Mouse (Mus musculus) thymus, postnatal 14 days (tissue): ENCODE measurements at regions not wholly inside any gene's neighbourhood (a gene's known extent, or its start where the extent isn't known, plus 50 kb on each side); places are given as distances from the start of the nearest gene placed in this dataset.
"Not testable (repeated sequence)": the region's sequence is repeated elsewhere in the genome, so short reads cannot be mapped to it uniquely, and the experiment has no call there.

Experiments
- DNase-seq: peaks from one replicate; pipeline ENCODE4 v3.0.0; 2021

DNA sequence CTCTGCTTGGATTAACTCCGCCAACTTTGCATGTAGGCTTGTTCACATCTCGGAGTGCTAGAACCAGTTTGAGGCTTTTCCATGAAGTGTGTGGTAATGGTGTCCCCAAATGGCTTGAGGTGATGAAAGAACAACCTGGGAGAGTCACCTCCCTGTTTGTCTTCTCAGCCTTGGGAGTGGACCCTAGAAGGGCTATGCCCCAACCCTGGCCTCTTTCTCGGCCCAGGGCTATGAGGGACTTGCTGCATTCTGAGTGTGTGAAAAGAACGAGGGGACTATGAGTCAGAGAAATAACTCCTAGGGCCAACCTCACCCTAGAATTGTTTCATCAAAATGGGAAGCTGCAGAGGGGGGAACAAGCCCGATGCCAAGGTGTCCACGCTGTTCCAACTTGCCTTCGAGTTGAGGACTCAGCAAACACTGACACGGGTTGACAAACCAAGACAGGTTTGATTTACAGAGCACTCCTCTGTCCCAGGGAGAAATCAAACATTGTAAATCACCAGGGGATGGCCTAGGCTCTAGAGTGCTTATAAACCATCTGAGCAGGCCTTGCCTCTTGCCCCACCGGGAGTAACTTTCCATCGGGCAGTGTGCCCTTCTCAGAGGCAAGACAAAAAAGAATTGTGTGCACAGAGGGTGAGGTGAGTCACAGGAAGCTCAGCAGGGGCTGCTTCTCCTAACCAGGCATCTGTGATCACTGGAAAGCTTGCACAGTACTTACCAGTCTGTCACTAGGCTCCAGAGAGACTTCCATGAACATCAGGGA, 186.3 kb upstream of the Tmem45b start:
- DNase-seq, result no peak

DNA sequence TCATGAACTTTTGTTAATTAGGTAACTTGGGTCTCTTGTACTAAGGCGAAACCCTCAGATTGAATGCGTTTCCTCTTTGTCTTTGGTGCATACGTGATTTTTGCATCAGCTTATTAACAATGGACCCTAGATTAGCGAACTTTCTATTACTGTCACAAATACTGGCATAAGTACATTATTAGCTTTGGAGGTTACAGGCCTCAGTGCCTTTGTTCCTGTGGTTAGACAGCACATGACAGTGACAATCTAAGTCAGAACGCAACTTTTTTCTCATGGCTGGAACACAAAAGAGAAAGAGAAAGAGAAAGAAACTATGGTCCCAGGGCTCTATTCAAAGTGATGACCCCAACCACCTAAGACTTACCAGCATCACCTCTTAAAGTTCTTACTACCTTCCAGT, 184.8 kb upstream of the Tmem45b start:
- DNase-seq, result no peak

DNA sequence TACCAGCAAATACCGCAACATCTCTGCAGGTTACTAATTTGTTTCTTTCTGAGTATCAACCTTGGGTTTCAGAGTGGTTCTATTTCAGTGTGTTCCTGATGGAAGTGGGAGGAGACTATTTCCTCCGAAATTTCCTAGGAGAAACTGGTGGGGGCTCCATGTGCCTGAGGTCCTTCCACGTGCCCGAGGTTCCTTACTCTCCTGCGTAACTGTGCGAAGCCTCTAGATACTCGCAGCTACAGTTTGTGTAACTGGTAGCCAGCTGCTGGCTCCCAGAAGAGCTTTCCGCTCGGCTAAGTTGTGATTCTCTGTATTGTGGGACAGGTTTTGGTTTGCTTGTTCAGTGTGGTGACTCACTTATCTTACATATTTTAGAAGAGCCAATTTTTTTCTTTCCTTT, 184.3 kb upstream of the Tmem45b start:
- no peak for DNase-seq

DNA sequence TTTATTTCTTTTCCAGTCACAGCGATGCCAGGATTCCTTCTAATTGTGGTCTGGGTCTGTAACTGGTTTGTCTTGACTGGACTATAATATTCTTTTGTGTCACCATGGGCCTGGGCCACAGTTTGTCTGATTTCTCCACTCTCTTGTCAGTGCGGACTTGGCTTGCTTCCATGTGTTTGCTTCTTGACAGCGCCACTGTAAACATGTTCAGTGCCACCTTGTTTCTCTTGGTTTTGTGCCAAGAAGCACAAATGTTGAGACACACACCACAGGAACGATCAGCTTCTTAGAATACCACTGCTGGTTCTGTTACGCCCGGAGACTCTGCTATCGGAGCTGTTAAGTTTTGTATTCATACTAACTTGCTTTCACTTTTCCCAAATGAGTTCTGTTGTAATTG, 180.9 kb upstream of the Tmem45b start:
- DNase-seq, result no peak

DNA sequence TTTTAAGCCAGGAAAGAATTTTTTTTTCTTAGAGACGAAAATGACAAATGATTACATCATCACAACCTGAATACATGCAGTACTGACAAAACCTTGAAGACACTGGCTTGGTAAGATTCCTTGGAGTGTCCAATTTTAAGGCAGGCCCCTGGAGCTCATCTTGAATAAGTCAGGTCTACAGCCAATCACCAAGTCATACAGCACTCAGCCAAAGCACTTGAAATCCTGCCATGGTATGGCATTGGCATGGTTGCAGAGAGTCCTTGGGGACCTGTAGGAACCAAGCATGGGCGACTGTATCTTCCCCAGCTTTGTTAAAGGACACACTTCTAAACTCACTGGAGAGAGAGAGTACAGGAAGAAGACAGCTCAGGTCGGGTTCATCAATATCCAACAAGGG, 179.8 kb upstream of the Tmem45b start:
- DNase-seq, result no peak

DNA sequence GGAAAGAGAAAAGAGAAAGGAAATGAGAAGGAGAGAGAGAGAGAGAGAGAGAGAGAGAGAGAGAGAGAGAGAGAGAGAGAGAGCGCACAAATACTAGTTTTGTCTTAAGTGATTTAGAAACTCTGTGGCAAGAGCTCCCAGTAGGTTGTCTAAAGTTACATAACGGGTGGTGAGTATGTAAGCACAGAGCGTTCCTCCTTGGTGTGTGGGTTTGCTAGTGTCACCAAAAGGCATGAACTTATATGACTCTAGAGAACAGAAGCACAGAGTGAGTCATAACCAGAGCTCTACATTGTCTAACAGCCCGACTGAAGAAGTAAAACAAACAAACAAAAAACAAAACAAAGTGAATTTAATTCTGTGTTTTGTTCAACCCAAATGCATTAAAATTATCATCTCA, 177.9 kb upstream of the Tmem45b start:
- DNase-seq, result no peak

DNA sequence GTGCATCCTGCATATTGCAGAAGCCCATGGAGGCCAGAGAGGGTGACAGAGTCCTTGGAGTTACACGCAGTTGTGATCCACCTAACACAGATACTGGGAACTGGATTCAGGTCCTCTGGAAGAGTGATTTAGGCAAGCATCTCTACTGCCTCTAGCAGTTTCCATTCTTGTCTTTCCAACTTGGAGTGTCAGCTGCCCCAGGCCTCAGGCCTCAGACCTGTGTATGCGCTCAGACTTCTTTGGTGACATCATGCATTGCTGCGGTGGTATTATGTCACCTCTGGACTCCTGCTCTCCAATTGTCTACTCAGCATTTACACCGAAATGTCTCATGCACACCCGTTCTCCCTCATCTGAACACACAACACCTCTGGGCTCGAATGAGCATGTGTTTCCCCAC, 164.0 kb upstream of the Tmem45b start:
- DNase-seq, result no peak

DNA sequence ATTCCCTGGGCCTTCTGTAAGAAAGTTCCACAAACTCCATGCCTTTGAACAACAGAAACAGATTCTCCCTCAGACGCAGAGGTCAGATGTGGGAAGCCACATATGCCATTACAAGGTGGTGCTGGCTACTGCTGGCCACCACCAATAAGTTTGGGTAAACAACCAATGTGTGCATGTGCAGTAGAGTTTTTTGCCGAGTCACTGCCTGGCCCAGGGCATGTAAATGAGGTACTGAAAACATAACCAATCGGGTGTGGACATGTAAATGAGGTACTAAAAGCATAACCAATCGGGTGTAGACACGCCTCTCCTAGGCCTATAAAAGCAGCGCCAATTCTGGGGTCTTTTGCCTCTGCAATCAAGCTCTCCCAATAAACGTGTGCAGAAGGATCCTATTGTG, 157.3 kb upstream of the Tmem45b start:
- not testable (repeated sequence) for DNase-seq

DNA sequence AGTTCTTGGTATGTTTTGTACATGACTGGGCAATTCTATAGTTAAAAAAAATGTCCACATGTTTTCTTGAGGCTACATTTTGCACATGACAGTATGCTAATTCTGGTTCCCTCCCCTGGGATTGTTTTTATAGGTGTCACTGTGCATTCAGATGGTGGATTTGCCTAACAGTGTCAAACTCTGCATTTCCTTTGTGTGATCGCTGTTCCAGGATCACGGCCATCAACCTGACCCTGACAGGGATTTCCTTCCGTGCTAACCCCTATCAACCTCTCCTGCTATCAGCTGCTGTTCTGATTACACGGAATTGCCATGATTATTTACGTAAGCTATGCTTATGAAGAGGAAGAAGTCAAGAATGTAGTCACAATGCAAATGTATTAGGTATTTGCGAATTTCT, 155.1 kb upstream of the Tmem45b start:
- no peak for DNase-seq

DNA sequence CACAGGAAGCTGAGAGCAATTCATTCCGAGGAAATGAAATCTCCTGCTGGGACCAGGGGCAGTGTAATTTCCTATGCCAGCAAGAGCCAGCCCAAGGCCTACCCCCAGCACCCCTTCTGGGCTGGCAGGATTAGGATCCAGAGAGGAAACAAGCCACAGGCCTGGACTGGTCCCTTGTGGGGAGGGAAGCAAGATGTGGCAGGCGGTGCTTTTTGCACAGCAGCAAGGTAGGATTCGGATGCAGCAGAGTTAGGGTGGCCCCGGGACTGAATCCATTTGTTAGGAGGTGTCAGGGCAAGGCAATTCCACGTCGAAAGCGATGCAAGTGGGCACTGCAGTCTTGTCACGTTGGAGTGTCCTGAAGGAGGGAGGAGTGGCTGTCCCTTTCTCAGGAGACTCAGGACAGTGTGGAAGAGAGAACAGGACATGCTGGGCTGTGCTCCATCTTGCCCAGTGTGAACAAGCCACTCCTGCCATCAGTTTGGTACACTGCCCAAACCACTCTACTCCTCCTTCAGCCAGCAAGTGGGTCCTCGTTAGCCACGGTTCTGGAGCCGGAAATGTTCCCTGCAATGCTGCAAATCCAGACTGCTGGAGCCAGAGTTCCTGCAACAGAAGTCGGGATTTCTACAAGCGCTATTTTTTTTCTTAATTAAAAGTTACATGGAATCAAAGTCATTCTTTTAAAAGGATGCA, 150.1 kb upstream of the Tmem45b start:
- DNase-seq, result no peak

DNA sequence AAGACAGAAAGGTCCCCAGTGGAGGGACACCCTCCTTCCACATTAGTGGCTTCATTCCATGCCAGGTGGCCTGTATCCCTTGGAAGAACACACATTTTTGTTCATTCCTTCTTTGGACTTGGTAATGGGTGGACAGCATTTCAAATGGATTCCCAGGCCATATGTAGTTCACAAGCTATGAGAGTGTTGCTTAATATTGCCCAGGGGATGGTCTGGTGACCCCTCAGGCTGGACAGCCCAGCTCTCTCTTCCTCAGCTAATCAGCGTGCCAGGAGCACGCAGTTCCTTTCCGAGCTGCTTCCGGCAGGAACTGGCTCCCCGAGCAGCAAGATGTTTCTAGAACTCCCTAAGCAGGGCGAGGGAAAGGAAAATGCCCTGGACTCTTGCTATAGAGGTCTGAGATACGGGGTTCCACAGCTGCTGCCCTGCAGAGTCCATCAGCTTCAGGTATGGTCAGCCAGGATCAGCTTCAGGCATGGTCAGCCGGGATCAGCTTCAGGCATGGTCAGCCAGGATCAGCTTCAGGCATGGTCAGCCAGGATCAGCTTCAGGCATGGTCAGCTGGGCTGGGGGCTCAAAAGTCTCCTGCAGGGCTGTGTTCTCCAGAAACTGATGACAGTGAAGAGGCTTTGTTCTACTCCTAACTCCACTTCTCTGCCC, 146.9 kb upstream of the Tmem45b start:
- no peak for DNase-seq

DNA sequence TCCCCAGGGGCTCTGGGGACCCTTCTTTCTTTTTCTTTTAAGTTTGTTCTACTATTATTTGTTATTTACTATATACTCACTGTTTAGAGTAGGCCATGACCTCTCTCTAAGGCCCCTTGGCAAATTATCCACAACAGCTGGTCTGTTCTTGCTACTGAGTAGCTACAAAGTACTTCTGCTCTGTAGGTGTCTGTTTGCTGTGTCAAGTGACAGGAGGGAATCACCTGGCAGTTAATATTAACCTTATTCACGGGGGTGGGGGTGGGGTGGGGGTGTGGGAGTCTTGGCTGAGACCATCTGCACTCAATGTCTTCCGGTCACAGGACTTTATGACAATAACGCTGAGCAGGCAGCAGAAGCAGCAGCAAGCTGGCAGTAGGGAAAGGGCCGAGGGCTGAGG, 146.4 kb upstream of the Tmem45b start:
- DNase-seq, result no peak

DNA sequence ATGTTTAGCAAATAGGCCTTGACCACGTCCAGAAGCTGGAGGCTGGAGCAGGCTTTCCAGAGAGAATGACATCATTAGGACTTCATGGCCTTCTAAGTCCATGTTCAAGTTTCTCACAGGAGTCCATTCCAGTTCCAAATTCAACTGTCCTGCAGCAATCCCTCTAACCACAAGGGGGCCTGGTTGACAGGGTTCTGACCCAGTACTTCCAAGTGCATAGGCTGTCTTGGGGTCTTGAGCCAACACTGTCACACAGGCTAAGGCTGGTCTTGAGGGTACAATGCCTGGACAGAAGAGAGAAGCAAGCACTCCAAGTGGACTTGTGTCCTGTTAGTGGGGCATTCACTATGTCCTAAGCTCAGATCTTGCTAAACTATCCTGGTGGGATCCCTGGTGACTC, 145.9 kb upstream of the Tmem45b start:
- no peak for DNase-seq

DNA sequence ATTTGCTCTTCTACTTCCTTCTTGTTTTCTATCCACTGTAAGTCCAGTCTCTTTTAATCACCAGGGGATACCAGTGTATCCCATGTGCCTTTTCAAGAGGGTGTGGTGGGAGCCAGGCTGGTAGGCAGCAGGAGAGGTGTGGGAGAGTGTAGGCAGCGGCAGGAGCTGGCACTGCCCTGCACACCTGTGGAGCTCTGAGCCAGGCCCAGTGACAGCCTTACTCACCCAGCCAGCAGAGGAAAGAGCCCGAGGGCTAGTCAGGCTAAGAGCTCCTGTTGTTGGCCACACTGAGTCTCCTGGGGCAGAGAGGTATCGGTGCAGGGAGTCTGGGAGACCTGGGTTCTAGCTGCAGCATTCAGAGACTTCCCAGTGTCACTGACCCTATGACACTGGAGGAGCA, 145.5 kb upstream of the Tmem45b start:
- no peak for DNase-seq

DNA sequence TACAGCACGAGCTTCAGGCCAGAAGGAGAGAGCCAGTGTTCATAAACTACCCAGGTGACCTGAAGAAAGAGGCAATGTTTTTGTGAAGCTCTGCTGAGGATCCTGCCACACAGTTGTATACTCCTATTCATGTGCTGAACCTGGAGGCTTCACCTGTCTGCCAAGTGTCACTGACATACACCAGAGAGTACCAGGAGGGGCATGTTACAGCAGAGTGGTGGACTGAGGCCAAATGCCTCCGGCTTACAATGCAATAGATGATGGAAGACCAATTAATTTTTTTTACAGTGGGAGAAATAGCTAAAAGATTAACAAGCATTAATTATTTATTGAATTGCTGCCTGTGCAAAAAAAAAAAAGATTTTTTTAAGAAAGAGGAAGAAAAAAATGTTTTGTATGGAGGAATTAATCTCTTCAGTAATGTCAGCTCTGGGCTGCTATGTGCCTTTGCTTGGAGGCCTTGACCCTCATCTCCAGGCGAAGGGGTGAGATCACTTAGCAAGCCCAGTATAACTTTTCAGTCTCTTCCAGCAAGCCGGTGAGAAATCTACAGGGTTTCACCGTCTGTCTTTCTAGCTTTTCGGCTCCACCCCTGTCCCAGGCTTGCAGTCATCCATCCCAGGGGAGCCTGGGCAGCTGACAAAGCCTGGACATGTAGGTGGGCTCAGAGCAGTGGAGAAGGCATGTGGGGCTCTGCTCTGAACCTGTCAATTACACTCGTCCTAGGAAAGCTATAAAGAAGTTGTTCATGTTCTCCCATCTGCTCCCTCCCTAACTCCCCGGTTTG, 144.0 kb upstream of the Tmem45b start:
- no peak for DNase-seq

DNA sequence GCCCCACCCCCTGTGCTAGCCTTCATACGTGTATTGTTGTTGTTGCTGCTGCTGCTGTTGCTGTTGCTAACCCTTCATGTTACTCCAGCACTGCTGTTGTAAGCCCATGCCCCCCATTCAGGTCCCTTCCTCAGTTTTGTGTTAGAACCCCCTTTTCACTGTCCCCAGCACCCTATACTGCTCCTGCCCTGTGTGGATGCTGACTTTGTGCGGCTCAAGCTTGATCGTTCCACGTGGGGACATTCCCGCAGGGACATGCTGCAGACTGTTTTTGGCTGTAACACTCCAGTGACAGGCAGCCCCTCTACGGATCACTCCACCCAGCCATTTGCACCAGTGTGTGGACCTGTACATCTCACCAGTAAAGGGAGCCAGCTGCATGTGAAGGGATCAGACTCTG, 142.7 kb upstream of the Tmem45b start:
- no peak for DNase-seq

DNA sequence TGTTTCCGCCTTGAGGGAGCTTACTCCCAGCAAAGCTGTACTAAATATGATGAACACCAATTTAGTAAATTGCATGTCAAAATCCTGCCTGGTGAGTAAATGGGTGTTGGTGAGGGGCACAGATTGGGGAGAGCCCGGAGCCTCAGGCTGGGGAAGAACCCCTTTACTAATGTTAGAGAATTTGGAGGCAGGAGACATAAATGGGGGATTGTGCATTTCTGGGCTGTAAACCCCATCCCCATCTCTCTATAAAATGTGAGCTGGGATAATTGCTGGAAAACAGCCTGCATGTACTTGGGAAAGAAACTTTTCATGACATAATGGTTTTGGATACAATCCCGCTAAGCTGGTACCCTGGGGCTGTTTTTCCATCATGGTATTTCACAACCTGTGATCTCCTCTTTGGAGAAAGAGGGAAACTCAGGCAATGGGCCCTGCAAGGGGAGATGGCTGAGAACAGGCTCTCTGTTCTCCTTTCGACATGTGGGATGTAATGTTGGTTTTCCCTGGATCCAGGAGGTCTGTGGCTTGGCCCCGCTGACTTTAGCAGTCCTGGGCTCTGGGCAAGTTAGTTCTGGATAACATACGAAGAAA, 140.3 kb upstream of the Tmem45b start:
- DNase-seq, result no peak

DNA sequence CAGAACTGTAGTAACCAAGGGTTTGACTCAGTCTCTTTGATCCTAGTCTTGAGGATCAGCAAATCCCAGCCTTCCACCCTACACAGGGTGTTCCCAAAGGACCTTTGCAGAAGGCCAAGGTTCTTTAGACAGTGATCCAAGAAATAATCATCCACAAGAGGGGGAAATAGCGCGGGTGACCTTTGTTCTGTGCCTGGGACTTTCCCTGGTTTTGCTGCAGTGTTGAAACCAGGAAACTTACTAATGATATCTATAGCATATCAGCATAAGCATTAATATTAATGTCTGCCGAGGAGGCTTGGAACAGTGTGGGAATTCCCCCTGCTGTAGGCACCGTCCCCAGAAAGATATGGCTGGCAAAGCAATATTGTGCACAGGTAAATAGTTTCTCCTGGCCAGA, 138.4 kb upstream of the Tmem45b start:
- no peak for DNase-seq

DNA sequence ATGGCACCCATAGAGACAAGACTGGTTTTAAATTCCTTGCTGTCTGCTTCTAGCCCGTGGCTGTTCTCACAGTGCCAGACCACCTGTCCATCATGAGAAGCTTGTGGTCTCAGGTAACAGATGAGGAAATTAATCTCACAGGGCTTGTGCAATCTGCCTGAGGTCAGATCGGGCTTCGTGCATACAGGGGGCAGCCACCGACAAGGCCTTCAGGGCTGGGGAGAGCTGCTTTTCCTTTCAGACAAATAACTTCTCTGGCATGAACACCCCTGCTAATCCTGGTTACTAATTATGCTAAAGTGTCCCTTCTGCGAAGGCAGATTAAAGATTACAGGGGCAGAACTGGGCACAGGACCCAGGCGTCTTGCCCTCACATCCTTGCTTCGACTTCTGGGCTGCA, 130.8 kb upstream of the Tmem45b start:
- no peak for DNase-seq

DNA sequence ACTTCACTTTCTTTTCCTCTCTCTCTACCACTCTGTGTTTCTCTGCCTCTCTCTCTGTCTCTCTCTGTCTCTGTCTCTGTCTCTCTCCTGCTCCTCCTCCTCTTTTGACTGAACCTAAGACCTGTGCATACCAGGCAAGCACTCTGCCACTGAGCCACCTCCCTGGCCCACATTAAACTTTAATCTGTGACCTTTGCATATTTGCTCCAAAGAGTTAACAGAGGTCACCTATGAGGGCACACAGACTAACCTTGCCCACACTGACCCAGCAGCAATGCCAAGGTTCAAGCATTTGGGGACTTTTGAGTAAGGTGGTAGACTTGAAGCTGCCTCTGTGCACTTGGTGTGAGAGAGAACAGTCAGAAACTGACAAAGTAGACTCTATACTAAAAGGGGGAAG, 123.4 kb upstream of the Tmem45b start:
- DNase-seq, result no peak

DNA sequence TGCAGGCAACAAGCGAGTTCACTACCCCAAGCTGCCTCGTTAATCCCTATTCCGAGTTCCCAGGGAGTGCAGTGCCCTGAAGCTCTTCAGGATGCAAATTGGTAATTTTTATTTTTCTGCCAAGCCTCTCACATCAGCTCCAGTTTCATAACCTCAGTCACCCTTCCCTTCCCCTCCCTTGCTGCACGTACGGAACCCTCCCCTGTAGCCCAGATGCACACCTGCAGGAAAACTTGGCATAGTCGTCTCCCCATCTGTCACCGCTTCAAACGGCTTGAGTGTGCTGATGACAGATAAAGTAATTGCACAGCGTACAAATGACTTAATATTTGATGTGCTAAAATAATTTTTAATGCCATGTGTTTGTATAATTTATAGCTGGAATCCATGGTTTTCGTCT, 119.7 kb upstream of the Tmem45b start:
- DNase-seq, result no peak

DNA sequence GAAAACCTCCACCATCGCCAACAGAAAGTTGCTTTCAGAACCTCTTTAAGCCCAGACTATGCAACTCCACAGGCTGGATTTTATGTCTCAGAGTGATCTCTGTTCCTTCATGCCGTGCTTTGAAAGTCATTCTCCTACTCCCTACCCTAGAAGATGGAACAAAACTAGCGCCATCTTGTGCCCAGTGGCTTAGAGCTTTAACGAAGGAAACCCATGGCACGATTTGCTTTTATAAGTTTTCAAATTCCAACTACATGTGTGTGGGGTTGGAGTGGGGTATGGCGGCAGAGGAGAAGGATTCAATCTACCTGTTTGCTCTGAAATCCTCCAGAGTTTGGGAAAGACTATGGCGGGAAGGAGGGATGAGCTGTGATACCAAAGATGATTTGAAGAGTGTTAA, 118.7 kb upstream of the Tmem45b start:
- DNase-seq, result no peak

DNA sequence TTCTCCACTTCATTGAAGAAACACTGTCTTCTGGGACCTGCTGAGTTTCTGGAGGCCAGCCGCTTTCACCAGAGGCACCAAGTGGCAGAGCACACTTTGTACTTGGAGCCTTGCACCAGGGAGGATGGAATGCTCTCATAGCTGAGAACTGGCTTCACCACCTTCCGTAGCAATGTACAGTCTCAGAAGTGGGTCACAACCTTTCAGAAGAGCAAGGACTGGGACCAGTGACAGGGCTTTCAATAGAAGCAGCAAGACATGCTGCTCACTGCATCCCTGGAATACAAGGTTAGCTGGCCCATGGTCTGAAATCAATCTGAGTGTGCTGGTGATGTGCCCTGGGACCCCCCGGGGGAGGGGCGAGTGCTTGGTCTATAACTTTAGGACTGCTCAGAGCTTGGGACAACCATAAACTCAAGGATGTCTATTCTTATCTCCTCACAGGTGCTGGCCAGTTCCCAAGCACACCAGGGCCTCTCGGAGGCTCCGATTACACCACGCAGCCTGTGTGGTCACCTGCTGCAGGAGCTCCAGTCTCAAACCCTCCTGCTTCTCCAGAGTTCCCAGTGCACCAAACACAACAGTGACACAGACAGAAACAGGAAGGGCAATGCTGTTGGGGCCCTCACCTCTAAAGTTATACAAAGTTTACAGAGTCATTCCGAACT, 114.4 kb upstream of the Tmem45b start:
- DNase-seq, result no peak
